12 mouse cellular contexts compared by ENCODE assay signal in genomic region chr1:74891513-74891912, GRCm38 (mm10). TPM values are rescaled to one million over a fixed set of nuclear protein-coding genes. Genes with fewer than 3 reads are reported as not detected.
DNase-seq lines count a peak whose midpoint lies in the region; ATAC-seq lines count a peak whose summit lies in the region.
"Had no signal": no experiment of that assay in that cellular context is flagged by ENCODE, and none has a peak within 500 bp of the region (broad histone marks: within the 10 kb centered on the region; RNA-seq: fewer than 3 reads in every experiment).

No protein-coding gene starts in this region.

- DNase-seq in heart, postnatal 10 days = peak; percentile 31 to 65
- DNase-seq in heart, postnatal 36 days = no peak
- DNase-seq in neural tube, embryonic 10.5 days (ENCODE audit: extremely low spot score, low spot score) = peak; percentile 55
- DNase-seq in embryo, embryonic 11 days = peak; percentile 76
- DNase-seq in retina, postnatal 1 day = peak; percentile 55
- no peak for DNase-seq in spleen, postnatal 14 days (ENCODE audit: low spot score in 2 of 2)
- DNase-seq: cerebellum, postnatal 36 days; right cerebral cortex, postnatal 4 days had no signal

- peaks cover 15% of the 10 kb centered on the region for H3K4me1 ChIP-seq in neural tube, embryonic 15.5 days

- no peak overlapping the region for H3K27ac ChIP-seq in neural tube, embryonic 15.5 days (replicated peaks)
- H3K27ac ChIP-seq: macrophage had no signal

- intact Hi-C loops in heart, postnatal 10 days (cut with DNase I) = no loop called here
- intact Hi-C loops in heart, postnatal 36 days (cut with DNase I) = no loop called here

- H3K36me3 ChIP-seq in neural tube, embryonic 15.5 days = no peaks in the 10 kb centered on the region

- H3K4me2 ChIP-seq in neural tube, embryonic 15.5 days = no peak overlapping the region

- ATAC-seq in neural tube, embryonic 15.5 days (ENCODE audit: low FRiP score) = no peak
- ATAC-seq in cerebellum, adult (ENCODE audit: insufficient number of reproducible peaks, low FRiP score, low TSS enrichment) = no peak

- H3K27me3 ChIP-seq in neural tube, embryonic 15.5 days (replicated peaks) = peaks cover 93% of the 10 kb centered on the region

- no peak overlapping the region for H3K4me3 ChIP-seq in neural tube, embryonic 15.5 days (replicated peaks)

- no peaks in the 10 kb centered on the region for H3K9me3 ChIP-seq in neural tube, embryonic 15.5 days (replicated peaks)

- no peak overlapping the region for H3K9ac ChIP-seq in neural tube, embryonic 15.5 days (replicated peaks)

- WGBS in neural tube, embryonic 15.5 days = 0% methylated on average over 2 of the region's 8 CpGs

RNA-seq across cellular contexts. Expression of gene Cryba2, which starts 1.4 kb away (rescaled TPM):
- total RNA-seq in heart, postnatal 10 days (2021) = not detected
- not detected for total RNA-seq in heart, postnatal 36 days (2021)
- 0.41 and 1.5 TPM in 2 replicates for polyA plus RNA-seq in neural tube, embryonic 15.5 days (2015; fragmentation: Nextera tagmentation; extraction: Ambion mirVana)
- polyA plus RNA-seq: macrophage had no signal

RNA-seq across cellular contexts. Expression of gene Fev, which starts 6.3 kb away (rescaled TPM):
- under 1 TPM in 1 of 2 experiments, not detected in 1; 0.67 TPM for total RNA-seq in heart, postnatal 10 days (2021)
- total RNA-seq in heart, postnatal 36 days (2021) = not detected
- polyA plus RNA-seq in neural tube, embryonic 15.5 days (2015; fragmentation: Nextera tagmentation; extraction: Ambion mirVana) = 0.73 TPM in 1 of 2 replicates, not detected in the other
- polyA plus RNA-seq: gonadal fat pad, adult 2 months; macrophage had no signal

RNA-seq across cellular contexts. Expression of gene Cdk5r2, which starts 36.8 kb away (rescaled TPM):
- total RNA-seq in heart, postnatal 10 days (2021) = under 1 TPM in 1 of 2 experiments, not detected in 1; 0.12 TPM
- total RNA-seq in heart, postnatal 36 days (2021) = not detected
- polyA plus RNA-seq in neural tube, embryonic 15.5 days (2015; fragmentation: Nextera tagmentation; extraction: Ambion mirVana) = 10.0 and 11.6 TPM in 2 replicates
- polyA plus RNA-seq: macrophage had no signal

RNA-seq across cellular contexts. Expression of gene Cfap65, which starts 43.9 kb away (rescaled TPM):
- under 1 TPM in 1 of 2 experiments, not detected in 1; 0.05 TPM for total RNA-seq in heart, postnatal 10 days (2021)
- not detected for total RNA-seq in heart, postnatal 36 days (2021)
- polyA plus RNA-seq in neural tube, embryonic 15.5 days (2015; fragmentation: Nextera tagmentation; extraction: Ambion mirVana) = 0.41 and 0.43 TPM in 2 replicates
- polyA plus RNA-seq: macrophage had no signal

RNA-seq across cellular contexts. Expression of gene Ihh, which starts 60.0 kb away (rescaled TPM):
- under 1 TPM in 1 of 2 experiments, not detected in 1; 0.14 TPM for total RNA-seq in heart, postnatal 10 days (2021)
- under 1 TPM in 1 of 2 experiments, not detected in 1; 0.14 TPM for total RNA-seq in heart, postnatal 36 days (2021)
- polyA plus RNA-seq in neural tube, embryonic 15.5 days (2015; fragmentation: Nextera tagmentation; extraction: Ambion mirVana) = 0.84 and 3.0 TPM in 2 replicates

Comparison
In these comparisons a context has a peak if more than half of its experiments do, and no peak if none do; other contexts are left out.
1. DNase-seq: peak in heart, postnatal 10 days (2 of 2), neural tube, embryonic 10.5 days (single experiment), embryo, embryonic 11 days (single experiment) and retina, postnatal 1 day (single experiment); none in heart, postnatal 36 days (0 of 2) and spleen, postnatal 14 days (0 of 2).